Mouse (Mus musculus) heart, embryonic 10.5 days (tissue): ENCODE data around the gene Capg. TPM values are rescaled to one million over a fixed set of nuclear protein-coding genes. Genes with fewer than 3 reads are reported as not detected.

Experiments
- DNase-seq: peaks from one replicate; pipeline ENCODE4 v3.0.0-alpha.2; 2017; ENCODE audit warnings: low spot score
- H3K27ac ChIP-seq: fragments of 300-500 bp; sonication (generic); 2 replicates; pipeline ENCODE4 v1.5.1; 2016; ENCODE audit warnings: mild to moderate bottlenecking
- H3K27me3 ChIP-seq: fragments of 300-500 bp; sonication (generic); 2 replicates; pipeline ENCODE4 v1.6.1; 2016; ENCODE audit warnings: mild to moderate bottlenecking; ENCODE audit not compliant: poor library complexity, insufficient read depth, severe bottlenecking
- H3K36me3 ChIP-seq: fragments of 300-500 bp; sonication (generic); 2 replicates; pipeline ENCODE4 v1.6.1; 2016; ENCODE audit warnings: mild to moderate bottlenecking, moderate library complexity
- H3K4me1 ChIP-seq: fragments of 300-500 bp; sonication (generic); 2 replicates; pipeline ENCODE4 v1.6.1; 2016; ENCODE audit warnings: mild to moderate bottlenecking
- H3K4me3 ChIP-seq: fragments of 300-500 bp; sonication (generic); 2 replicates; pipeline ENCODE4 v1.5.1; 2016; ENCODE audit warnings: mild to moderate bottlenecking, moderate library complexity
- H3K9me3 ChIP-seq: fragments of 300-500 bp; sonication (generic); 2 replicates; pipeline ENCODE4 v1.6.1; 2016; ENCODE audit warnings: mild to moderate bottlenecking, moderate library complexity
- WGBS: fragments of 180-500 bp; shearing (Covaris S2); methylation state at CpG from one replicate; pipeline ENCODE4 v1.1.7; 2016; 5-methylcytosine and 5-hydroxymethylcytosine counted together
- polyA plus RNA-seq: library from polyadenylated mRNA; unstranded; fragments of >200 nt; fragmentation: Nextera tagmentation; extraction: Ambion mirVana; gene quantifications from 2 replicates; pipeline ENCODE4 v1.2.1, GENCODE M21; 2016

Capg gene
- 23.2 and 23.8 TPM in 2 replicates for polyA plus RNA-seq

DNA sequence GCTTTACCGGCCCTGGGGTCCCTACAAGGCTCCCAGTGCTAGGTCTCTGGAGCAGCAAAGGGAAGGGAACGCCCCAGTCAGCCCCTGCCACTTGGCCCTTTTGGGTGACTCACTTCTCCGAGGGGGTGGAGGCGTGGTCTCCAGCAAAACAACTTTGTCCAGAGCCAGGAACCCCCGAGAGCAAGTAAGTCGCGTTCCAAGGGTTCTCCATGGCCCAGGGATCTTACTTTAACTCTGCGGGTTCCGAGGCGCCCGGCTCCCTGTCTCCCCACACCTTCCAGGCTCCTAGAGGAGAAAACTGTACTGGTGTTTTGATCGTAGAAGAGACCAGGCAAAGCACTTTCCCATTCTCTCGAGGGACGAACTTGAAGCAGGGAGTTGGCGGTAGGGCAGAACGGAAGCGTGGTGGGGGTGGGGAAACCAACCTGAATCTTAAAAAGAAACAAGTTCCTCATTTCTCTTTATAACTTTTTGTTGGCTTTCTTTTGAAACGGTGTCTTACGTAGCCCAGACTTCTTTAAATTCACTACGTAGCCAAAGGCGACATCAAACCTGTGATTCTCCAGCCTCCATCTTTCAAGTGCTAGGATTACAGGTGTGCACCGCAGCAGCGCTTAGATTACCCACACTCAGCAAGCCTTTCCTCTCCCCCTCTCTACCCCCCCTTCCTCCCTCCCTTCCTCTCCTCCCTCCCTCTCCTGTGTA is at the start of gene Capg:
Gene Capg (plus strand): TSS at position 109 of the 705 bp plus-strand sequence.
- Histone ChIP-seq H3K27me3 (no peaks in the 10 kb centered on the region), H3K4me3 (peak within 1 kb of the TSS; percentile 62), H3K36me3 (no peaks in the 10 kb centered on the region), H3K27ac (peak within 1 kb of the TSS; percentile 86), H3K4me1 (peaks cover 12% of the 10 kb centered on the region), H3K9me3 (no peaks in the 10 kb centered on the region)
- peak; percentile 85 for DNase-seq
- WGBS, result 5% methylated on average over 23 of the region's 23 CpGs

GRCm38 (mm10) chr6:72498950-72499349 is 45.2 kb upstream of the Capg start:
- Histone ChIP-seq H3K9me3 (no peaks in the 10 kb centered on the region), H3K36me3 (no peaks in the 10 kb centered on the region), H3K27ac (no peak overlapping the region), H3K4me3 (no peak overlapping the region), H3K4me1 (no peaks in the 10 kb centered on the region), H3K27me3 (no peaks in the 10 kb centered on the region)
- 65% methylated on average over 5 of the region's 5 CpGs for WGBS
- no peak for DNase-seq

DNA sequence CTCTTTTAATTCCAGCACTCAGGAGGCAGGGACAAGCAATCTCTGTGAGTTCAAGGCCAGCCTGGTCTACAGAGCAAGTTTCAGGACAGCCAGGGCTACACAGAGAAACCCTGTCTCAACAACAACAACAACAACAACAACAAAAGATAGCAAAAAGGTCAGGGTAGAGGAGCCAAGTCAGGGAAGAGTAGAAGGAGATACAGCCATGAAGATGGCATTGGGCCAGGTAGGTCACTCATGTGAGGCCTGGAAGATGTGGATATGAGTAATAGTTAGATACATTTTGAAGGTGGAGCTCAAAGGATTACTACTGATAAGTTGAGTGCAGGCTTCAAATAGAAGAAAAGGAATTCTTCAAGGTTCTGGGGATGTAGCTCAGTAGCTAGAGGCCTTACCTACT is 40.9 kb upstream of the Capg start:
- no peak overlapping the region for H3K4me3 ChIP-seq
- H3K27me3 ChIP-seq, result no peaks in the 10 kb centered on the region
- H3K9me3 ChIP-seq, result no peaks in the 10 kb centered on the region
- H3K4me1 ChIP-seq, result 0 out of 2 replicates have a peak, but pooled peaks cover 10% of the 10 kb centered on the region
- no peak overlapping the region for H3K27ac ChIP-seq
- no peak for DNase-seq
- H3K36me3 ChIP-seq, result no peaks in the 10 kb centered on the region

DNA sequence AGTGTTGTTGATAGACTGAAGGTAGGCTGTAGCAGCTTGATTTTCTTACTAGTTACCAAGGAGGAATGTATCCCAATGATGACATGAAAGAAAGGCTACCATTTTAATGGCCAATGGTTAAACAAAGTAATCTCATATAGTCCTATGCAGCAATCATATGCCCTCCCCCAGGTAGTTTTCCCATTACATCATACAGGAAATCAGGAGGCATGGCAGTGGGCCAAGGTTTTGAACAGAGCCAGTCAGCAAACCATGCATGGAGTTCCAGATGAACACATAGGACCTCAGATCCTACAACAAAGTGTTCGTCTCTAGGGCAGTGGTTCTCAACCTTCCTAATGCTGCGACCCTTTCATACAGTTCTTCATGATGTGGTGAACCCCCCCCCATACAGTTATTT is 40.3 kb upstream of the Capg start:
- Histone ChIP-seq H3K4me3 (no peak overlapping the region), H3K27ac (no peak overlapping the region), H3K9me3 (no peaks in the 10 kb centered on the region), H3K27me3 (no peaks in the 10 kb centered on the region), H3K36me3 (no peaks in the 10 kb centered on the region), H3K4me1 (0 out of 2 replicates have a peak, but pooled peaks cover 10% of the 10 kb centered on the region)
- DNase-seq, result no peak
- WGBS, result 70% methylated on average over 2 of the region's 2 CpGs

- Histone ChIP-seq H3K9me3 (no peaks in the 10 kb centered on the region), H3K27ac (no peak overlapping the region), H3K4me1 (peaks cover 19% of the 10 kb centered on the region), H3K36me3 (no peaks in the 10 kb centered on the region), H3K4me3 (no peak overlapping the region), H3K27me3 (no peaks in the 10 kb centered on the region)
- WGBS, result 71% methylated on average over 1 of the region's 1 CpGs
- no peak for DNase-seq
Observed at GRCm38 (mm10) chr6:72506104-72506503, 38.1 kb upstream of the Capg start.

DNA sequence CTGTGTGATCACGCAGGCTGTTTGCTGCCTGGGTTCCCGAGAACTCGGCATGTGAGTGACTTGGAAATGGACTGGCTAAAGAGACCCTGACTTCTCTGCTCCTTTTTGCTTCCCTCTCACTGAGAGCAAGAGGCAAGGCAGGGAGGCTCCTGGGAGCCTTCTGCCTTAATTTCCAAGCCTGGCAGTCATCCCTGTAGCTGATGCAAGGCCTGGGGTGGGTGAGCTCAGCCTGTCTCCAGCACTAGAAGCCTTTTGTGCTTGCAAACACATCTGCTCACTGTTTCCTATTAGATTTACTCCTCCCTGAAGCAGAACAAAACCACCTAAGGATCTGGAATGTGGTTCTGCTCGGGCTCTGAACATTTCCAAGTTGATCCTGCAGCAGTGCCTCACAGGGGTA is 35.6 kb upstream of the Capg start:
- DNase-seq, result no peak
- Histone ChIP-seq H3K27ac (no peak overlapping the region), H3K36me3 (no peaks in the 10 kb centered on the region), H3K27me3 (no peaks in the 10 kb centered on the region), H3K4me1 (peaks cover 34% of the 10 kb centered on the region), H3K9me3 (no peaks in the 10 kb centered on the region), H3K4me3 (no peak overlapping the region)
- WGBS, result 68% methylated on average over 4 of the region's 4 CpGs

GRCm38 (mm10) chr6:72509872-72510435 is 34.2 kb upstream of the Capg start:
- Histone ChIP-seq H3K36me3 (no peaks in the 10 kb centered on the region), H3K27ac (peak overlapping the region; percentile 63; the same call in 1 of the 2 replicates), H3K4me1 (peaks cover 25% of the 10 kb centered on the region), H3K27me3 (no peaks in the 10 kb centered on the region), H3K4me3 (no peak overlapping the region), H3K9me3 (no peaks in the 10 kb centered on the region)
- no peak for DNase-seq
- WGBS, result 71% methylated on average over 2 of the region's 2 CpGs

GRCm38 (mm10) chr6:72510686-72511421 is 33.3 kb upstream of the Capg start:
- H3K36me3 ChIP-seq, result no peaks in the 10 kb centered on the region
- H3K4me1 ChIP-seq, result peaks cover 24% of the 10 kb centered on the region
- no peak for DNase-seq
- WGBS, result 59% methylated on average over 6 of the region's 6 CpGs
- H3K4me3 ChIP-seq, result no peak overlapping the region
- H3K27ac ChIP-seq, result peak overlapping the region; percentile 63; the same call in 1 of the 2 replicates
- no peaks in the 10 kb centered on the region for H3K27me3 ChIP-seq
- H3K9me3 ChIP-seq, result no peaks in the 10 kb centered on the region

- peak; percentile 92 for DNase-seq
- 2% methylated on average over 33 of the region's 33 CpGs for WGBS
- H3K27me3 ChIP-seq, result no peaks in the 10 kb centered on the region
- H3K4me3 ChIP-seq, result peak overlapping the region; percentile 59
- no peaks in the 10 kb centered on the region for H3K36me3 ChIP-seq
- peaks cover 24% of the 10 kb centered on the region for H3K4me1 ChIP-seq
- no peaks in the 10 kb centered on the region for H3K9me3 ChIP-seq
- H3K27ac ChIP-seq, result peak overlapping the region; percentile 98
Observed at GRCm38 (mm10) chr6:72512386-72513070, 31.7 kb upstream of the Capg start.

- no peaks in the 10 kb centered on the region for H3K36me3 ChIP-seq
- H3K4me1 ChIP-seq, result peaks cover 24% of the 10 kb centered on the region
- peak overlapping the region; percentile 98 for H3K27ac ChIP-seq
- no peak for DNase-seq
- WGBS, result 56% methylated on average over 7 of the region's 7 CpGs
- no peaks in the 10 kb centered on the region for H3K27me3 ChIP-seq
- no peaks in the 10 kb centered on the region for H3K9me3 ChIP-seq
- H3K4me3 ChIP-seq, result peak overlapping the region; percentile 59
Observed at GRCm38 (mm10) chr6:72513071-72513440, 31.1 kb upstream of the Capg start.

- WGBS, result 94% methylated on average over 6 of the region's 6 CpGs
- DNase-seq, result no peak
Observed at GRCm38 (mm10) chr6:72515644-72516043, 28.5 kb upstream of the Capg start.

DNA sequence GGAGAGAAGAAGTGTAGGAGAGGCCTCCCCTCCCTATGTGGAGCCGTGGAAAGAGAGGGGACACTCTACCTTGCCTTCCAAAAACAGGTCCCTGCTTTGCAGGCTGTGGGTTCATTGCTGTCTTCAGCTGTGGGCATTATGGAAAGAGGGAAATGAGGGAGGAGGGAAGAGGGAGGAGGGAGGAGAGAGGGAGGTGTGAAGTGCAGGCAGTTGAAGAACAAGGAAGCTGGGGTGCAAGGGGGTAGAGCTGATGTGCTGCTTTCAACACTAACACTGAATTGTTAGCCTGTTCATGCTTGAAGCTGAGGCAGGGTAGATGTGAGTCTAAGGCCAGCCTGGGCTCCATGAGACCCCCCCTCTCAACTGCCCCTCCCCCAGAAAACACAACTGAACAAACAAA is 25.3 kb upstream of the Capg start:
- H3K36me3 ChIP-seq, result no peaks in the 10 kb centered on the region
- no peaks in the 10 kb centered on the region for H3K27me3 ChIP-seq
- WGBS, result 68% methylated on average over 1 of the region's 1 CpGs

More at GRCm38 (mm10) chr6:72515644-72516043, 28.5 kb upstream of the Capg start:
- no peaks in the 10 kb centered on the region for H3K9me3 ChIP-seq
- no peaks in the 10 kb centered on the region for H3K36me3 ChIP-seq
- no peak overlapping the region for H3K27ac ChIP-seq
- no peak overlapping the region for H3K4me3 ChIP-seq
- peaks cover 36% of the 10 kb centered on the region for H3K4me1 ChIP-seq
- no peaks in the 10 kb centered on the region for H3K27me3 ChIP-seq

More for the DNA sequence above, 25.3 kb upstream of the Capg start:
- no peak overlapping the region for H3K27ac ChIP-seq
- H3K9me3 ChIP-seq, result no peaks in the 10 kb centered on the region
- no peak for DNase-seq
- peaks cover 20% of the 10 kb centered on the region for H3K4me1 ChIP-seq
- no peak overlapping the region for H3K4me3 ChIP-seq
